Mouse (Mus musculus) right cerebral cortex, adult 18-20 months (tissue): ENCODE data around the gene Scel.
"Not testable (repeated sequence)": the region's sequence is repeated elsewhere in the genome, so short reads cannot be mapped to it uniquely, and the experiment has no call there.

Experiments
- DNase-seq: peaks from one replicate; pipeline ENCODE4 v3.0.0; 2022; ENCODE audit warnings: mixed read lengths

The Scel gene

DNA sequence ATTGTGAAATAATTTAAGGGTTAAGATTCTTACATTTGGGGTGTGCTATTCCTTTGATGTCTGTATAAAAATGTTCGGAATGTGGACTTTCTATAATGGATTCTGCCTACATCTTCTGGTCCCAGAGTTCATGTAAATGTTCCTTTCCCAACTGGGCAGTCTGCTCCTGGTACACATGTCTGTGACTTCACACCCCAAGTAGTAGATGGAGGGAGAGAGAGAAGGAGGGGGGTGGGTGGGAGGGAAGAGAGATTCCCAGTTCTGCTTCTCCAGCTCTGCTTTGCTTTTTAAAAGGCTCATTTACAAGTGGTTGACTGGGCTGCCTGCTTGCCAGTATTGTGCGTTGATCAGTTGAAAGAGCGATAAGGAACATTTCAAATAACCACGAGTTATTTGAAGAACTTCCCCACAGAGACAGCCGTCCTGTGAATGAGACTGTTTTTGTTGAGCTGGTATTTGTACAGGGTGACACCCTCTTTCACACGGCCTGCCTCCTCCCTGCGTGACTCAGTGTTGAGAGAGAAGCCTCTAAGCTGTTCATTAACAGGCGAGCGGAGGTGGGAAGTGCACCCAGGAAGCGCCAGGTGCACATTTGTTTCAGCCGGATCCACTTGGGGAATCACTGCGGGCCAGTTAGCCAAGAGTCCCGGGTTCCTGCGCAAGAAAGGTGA lies at the start of gene Scel:
Gene Scel (plus strand): TSS at position 541 of the 671 bp plus-strand sequence.
- DNase-seq, result peak; percentile 67

DNA sequence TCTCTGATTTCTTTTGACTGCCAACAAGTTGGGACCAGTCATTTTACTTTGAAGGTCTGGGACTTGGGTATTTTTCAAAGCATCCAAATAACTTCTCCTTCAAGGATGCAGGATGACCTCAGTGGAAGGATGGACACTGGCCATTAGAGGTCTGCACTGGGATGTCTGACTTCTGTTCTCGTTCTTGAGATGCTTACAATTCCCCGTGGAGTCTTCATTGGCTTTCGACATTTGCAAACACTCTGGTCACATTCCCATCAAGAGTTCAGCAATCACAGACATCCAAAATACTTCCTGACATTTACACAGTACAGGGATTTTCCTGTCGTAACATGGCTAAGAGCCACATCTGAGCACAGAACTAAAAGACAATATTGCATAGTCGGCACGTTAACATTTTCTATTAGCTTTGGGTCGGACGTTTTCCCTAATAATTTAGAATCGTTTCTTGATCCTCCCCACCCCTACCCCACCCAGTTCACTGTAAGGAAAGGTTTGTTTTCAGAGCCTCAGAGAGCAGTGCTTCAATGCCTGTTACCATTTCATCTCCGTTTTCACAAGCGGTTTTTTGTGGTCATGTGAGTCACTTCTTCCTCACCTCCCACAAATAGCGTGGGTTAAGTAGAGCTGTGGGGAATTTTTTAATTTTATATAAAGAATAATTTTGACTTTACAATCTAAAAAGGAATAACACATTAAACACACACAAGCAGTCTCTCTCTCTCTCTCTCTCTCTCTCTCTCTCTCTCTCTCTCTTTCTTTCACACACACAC lies 44.3 kb upstream of the Scel start:
- DNase-seq, result peak; percentile 66

DNA sequence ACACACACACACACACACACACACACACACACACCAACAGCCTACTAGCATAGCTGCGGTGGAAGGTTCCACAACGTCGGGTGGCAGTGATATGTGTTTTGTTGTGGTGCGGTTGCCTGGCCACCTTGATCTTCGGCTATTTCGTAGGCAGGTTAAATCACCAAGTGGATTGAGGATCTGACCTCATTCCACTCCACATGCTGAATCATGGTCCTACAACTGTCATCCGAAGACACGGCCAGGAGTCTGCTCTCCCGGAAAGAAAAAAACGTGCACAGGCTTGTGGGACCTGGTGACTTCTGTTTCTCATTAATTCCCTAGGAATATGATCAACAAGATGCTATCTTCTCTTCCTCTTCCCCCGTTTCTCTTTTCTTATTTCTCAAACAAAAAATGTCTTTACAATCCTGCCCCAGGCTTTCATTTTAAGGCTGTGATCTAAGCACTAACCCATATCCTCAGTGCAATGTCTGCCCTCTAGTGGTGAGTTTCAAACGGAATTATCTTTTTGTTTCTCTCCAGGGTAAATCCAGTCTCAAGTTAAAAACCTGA lies 43.6 kb upstream of the Scel start:
- peak; percentile 60 for DNase-seq

DNA sequence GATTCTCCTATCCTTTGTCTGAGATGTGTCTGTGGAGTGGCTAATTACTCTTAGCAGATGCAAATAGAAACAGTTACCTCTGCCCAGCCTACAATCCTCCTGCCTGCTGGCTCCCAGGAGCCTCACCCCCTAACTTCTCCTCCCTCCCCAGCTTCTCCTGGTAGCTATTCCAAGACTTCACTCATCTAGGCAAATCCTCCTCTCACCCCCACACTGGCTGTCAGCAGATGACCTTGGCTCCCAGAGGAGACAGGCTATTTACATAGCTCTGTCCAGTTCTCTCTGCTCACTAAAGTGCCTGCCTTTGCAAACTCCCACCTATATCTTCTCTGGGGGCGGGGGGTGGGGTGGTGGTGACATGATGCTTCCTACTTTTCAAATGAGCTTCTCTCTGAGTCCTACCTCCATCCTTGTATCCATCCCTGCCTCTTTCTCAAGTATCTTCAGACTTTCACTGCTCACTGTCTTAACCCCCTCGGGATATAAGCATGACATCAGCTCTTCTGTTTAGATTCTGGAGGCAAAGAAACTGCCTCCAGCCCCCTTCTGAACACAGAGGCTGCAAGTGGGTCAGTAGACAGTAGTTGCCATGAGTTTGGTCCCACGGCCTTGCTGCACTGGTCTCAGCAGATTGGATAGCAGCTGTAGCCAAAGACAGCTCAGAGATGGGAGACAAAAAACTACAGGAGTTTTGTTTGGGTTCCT lies 41.9 kb upstream of the Scel start:
- DNase-seq, result peak; percentile 34

DNA sequence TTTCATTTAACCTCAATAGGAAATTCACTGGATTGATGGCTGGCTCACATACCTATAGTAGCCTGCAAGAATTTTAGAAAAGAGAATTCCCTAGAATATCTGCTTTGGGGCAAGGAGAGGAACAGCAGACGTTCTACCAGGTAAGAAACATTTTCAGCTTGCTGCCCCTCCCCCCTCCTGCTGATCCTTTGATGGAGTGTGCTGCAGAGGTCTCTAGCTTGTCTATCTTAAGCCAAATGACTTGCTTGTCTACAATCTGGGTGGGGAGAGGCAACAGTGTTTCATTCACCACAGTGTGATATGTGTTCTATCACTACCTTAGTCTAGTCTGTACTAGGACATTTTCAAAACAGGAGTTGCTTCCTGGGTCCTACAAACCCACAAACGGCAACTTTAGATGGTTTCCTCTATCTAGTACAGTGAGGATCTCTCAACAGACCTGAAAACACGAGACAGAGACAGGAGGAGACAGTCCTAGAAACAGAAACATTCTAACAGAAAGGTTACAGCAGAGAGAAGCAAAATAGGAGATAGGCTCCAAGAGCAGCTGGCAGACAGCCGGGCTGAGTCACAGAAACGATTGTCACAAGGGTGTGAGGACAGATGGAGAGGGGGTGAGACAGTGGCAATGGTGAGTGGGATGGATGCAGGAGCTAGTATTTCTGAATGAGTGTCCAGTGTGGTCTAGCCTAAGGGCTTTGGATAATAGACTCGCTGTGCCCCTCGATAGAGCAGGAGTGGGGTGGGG lies 41.2 kb upstream of the Scel start:
- DNase-seq, result peak; percentile 91

DNA sequence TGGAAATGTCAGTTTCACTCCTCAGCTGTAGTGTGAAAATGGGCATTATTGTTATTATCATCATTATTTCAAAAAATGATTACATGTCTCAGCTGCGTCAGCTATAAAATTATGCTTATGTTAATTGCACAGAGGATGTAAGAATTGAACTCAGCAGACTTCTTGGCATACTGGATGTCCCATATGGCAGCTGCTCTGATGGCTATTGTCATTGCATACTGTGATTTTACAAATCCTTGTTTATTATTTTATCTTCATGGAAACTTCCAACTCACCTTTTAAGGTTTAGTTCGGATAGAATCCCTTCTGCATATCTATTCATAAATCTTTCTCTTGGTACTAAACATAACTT lies 40.6 kb upstream of the Scel start:
- DNase-seq, result no peak

DNA sequence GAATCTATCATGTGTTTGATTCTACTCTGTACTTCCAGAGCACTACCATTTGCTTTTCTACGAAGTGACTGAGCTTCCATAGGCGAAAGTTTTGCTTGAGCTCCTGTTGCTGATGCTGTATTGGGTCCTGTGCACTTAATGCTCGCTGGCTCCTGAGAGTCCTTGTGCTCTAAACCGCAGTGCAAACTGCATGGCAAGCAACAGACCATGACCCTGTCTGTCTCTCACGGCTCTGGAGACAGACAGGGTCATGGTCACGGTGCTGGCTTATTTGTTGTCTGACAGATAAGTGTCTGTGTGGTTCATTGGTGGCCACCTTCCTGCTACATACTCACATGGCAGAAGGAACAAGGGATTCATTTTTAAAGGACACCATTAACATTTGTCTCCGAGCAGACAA lies 37.8 kb upstream of the Scel start:
- no peak for DNase-seq

DNA sequence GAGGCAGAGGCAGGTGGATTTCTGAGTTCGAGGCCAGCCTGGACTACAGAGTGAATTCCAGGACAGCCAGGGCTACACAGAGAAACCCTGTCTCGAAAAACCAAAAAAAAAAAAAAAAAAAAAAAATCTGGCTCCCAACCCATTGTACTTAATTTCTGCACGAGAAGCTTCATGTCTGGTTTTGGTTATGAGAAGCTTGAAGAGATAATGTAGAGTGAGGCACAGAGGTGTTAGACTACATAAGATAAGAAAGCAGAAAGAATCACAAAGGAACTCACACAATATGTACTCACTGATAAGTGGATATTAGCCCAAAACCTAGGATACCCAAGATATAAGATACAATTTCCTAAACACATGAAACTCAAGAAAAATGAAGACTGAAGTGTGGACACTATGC lies 36.9 kb upstream of the Scel start:
- not testable (repeated sequence) for DNase-seq

DNA sequence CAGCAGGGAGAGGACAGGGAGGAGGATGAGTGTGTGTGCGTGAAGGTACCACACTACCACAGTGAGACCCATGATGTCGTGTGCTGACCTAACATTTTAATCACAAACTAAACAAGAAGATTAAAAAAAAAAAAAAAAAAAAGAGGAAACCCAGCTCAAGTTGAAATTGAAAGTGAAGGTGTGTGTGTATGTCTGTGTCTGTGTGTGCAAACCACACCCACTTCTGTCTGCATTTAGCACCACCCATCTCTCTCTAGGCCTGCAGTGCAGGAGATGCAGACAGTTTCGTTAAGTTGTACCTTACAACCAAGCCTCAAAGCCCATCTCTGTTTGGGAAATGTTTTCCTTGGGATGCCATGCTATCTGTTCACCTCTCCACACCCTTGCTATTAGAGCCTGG lies 35.9 kb upstream of the Scel start:
- DNase-seq, result no peak

DNA sequence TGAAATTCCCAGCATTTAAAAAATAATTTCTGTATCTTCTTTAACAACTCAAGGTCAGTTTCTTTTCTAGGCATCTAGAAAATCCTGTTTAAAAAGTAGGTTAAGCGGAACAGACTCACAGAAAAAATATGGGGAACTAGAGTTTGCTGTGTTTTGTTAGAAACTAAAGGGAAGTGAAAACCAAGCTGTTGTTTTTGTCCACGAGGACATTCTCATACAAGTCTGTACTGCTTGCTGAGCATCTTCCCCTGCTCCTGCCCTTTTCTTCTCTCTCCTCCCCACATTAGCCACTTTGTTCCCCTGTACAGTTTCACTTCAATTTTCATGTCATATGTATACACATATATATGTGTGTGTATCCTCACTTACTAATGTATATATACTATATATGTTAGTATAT lies 35.2 kb upstream of the Scel start:
- no peak for DNase-seq

DNA sequence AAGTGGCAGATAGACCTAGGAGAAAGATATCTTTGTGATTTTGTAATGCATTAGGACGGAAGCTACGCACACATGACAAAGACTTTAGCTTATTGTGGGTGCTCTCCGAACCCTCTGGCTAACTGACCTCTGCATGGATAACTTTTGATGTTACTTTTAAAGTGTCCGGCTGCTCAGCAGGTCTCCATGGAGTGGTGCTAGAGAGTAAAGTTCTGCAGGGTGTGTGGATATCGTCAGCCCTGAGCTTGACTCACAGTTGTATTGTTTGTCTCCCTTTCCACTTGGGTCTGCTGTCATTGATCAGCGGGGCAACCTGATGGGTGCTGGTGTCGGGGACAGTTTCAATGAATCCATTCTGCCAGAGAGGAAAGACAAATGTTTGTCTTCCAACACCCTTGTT lies 33.7 kb upstream of the Scel start:
- no peak for DNase-seq

DNA sequence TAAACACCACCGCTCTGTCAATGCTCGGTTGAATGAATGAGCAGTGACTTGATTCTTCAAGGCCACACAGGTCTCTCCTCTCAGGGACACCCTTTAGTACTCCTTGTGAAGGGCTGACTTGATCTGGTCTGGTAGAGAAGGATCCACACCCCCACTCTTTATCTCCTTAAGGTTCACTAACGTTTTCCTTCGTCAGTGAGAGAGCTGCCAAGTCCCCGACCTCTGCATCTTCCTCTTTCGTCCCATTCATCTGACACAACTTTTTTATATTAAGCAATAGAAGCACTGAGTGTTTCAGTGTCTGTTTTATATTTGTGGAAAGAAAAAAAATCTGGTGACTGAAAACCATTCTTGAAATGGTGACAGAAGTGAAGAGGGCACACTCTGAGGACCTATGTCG lies 31.6 kb upstream of the Scel start:
- no peak for DNase-seq

DNA sequence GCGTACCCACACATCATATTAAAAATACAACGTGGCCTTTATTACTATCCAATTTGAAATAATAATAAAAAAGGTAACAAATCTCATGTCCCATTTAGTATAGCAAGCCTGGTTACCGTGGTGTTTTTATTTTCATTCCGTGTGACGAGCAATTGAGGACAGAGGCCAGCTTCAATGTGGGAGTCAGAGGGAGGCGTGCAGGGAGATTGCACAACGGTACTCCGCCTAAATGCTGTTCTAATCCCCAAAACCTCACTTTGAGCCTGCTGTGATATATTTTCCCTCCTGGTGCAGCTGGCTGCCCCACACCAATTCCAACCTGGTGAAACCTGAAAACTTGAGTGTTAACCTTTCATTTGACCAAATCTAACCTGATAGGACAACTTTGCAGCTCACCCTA lies 27.5 kb upstream of the Scel start:
- DNase-seq, result no peak

DNA sequence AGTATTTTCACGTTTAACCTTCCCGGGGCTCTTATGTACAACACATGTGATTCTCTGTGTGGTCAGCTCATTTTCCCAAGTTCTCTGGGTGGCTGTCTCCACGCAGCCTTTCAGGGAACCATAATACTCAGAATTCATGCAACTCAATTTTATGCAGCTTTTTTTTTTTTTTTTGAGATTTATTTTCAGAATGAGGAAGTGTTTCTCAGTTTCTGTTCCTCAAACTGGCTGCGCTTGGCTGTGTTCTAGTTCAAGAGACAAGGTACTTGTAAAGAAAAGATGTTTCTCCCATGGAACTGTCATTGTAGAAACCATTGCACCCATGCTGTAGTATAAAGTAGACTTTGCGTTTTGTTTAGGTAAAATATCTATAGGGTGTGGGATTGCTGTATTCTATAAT lies 26.2 kb upstream of the Scel start:
- no peak for DNase-seq

DNA sequence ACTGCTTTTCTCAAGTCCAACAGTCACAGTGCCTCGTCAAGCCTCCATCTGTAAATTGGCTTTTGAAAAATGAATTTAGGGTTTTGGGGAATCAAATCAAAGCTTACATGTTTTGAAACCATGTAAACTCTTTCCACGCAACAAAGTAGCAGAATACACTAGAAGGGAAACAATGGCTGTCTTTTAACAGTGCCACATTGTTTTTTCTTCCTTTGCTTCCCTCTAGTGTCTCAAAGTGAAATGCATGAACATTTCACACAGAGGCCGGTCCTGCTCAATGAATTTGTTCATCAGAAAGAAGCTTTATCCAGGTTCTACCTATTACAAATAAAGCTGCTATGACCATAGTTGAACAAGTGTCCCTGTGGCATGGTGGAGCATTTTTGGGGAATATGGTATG lies 24.5 kb upstream of the Scel start:
- no peak for DNase-seq

DNA sequence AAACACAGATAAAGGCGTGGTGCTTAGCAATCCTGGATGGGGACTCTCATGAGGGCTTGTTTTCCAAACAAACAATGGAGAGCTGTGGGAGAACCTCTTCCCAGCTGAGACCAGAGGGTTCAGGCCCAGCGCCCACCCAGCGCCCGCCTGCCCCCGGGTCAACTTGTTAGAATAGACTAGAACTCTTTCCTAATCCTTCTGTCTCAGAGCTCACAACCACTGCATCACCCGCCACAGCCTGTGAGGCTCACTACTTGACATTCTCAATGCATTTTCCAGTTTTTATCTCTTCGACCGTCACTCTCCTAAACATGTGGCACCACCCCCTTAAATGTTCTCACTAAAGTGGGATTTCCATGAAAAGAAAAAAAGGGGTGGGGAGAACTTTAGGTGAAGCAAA lies 14.9 kb upstream of the Scel start:
- DNase-seq, result no peak

DNA sequence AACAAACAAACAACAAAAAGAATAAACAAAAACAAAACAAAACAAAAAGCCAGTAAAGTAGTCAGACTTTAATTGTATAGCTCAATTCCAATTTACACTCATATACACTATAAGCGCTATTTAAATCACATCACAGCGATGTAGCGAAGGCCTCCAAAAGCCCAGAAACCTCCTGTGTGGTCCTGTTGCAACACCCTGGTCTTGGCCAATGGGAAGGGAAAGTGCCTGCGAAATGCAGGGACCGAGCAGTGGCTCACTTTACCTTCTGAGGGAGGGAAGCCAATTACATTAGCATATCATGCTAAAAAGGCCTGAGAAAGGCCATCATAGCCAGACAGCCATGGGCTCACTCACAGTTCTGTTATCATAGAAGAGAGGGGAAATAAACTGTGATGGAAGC lies 14.5 kb upstream of the Scel start:
- DNase-seq, result no peak

DNA sequence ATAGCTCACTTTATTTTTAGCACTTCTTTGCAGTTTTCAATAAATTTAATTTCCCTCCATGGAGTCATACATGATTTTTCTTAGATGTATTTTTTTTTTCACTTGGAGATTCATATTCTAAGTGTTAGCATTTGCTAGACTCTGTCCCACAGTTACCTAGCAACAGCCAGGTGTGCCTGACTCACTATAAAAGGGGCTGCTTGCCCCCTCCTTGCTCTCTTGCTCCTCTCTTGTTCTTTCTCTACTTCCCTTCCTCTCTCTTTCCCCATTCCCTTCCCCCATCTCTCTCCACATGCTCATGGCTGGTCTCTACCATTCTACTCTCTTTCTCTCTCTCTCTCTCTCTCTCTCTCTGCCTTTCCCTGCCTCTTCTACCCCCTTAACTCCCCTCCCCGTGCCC lies 14.1 kb upstream of the Scel start:
- DNase-seq, result no peak

DNA sequence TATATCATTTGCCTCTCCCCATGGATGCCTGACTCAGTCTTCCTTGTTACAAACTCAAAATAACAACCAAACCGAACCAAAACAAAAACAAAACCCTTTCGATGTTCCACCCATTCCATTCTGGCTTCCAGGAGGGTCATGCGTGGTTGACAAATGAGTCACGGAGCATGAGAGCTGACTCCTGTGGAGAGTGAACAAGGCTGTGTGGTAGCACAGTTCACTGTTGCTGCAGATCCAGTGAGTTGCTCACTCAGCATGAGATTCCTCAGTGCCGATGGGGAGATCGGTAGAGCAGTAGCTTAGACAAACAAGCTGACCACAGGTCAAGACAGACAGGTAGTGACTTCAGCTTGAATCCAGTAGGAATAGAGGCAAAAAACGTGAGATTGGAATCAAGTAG lies 12.8 kb upstream of the Scel start:
- DNase-seq, result peak; percentile 6

DNA sequence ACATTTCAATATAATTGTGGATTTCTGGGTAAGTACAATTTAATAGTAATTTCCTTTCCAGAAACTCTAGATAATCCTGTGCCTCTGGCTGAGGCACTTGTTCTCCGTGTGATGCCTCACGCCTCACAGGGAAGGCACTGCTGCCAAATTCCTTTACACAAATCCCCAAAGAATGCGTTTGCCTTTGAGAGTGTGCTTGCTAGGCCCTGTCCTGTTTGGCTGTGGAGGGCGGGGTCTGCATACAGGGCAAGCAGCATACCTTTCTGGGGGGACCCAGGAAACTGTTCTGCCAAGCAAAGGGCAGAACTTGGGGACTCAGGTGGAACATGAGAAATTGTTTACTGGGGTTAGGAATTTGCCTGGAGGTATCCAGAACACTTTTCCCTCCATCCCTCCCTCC lies 12.2 kb upstream of the Scel start:
- DNase-seq, result no peak

DNA sequence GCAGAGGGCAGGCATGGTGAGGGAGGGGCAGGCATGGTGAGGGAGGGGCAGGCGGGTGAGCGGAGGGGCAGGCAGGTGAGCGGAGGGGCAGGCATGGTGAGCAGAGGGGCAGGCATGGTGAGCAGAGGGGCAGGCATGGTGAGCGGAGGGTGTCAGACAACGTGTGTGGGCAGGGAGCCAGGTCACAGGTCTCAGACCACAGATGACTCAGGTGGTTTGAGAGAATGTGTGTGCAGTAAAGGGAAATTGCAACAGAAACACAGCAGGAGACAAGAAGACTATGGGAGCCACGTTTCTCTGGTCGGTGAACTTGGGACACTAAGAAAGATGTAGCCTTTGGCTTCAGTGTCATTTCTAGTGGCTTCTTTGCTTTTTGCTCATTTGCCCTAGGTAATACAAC lies 8.6 kb upstream of the Scel start:
- no peak for DNase-seq

DNA sequence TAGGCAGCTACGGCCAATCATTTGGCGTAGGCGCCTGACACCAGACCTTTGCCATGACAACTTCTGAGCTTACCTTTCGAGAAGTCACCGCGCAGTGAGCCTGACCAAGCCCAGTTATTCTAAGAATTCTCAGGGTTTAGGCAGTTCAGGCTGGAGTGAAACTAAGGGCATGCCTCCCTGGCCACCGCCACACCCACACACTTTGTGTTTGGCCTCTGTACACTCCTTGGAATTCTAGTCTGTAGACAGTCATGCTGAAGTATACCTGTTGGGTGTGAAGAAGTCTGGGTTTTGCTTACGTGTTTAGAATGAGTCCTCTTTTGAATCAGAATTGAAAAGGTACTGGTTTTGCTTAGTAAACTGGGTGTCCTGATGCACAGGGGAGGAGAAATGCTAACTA lies 3.6 kb upstream of the Scel start:
- DNase-seq, result no peak

DNA sequence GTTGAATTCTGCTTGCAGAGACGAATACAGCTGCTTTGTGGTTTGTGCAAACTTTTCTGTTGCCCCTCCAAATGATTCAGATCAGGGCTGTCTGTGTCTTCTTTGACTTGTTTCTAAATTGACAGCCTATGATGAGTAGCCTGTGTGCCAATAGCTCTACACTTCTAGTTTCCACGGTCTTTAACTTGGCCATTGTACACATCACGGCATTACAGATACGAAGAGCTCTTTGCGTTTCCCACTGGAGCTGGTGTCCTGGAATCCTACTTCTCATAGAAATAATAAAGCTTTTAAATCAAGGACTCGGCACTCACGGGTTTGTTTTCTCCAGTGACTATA lies 300 bp downstream of the Scel start:
- no peak for DNase-seq
